Mouse (Mus musculus): ENCODE data around the gene Gm6034.

DNA sequence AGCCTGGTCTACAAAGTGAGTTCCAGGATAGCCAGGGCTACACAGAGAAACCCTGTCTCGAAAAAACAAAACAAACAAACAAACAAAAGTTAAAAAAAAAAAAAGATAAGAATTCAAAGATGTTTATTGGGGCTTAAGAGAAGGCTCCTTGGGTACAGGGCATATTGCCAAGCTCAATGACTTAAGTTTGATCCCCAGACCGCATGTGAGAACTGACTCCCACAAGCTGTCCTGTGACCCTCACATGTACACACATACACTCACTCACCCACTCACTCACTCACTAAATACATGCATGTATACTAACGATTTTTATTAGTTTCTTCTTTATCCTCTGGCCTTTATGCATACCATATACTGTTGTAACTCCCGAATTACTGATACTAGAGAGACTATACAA is 42.4 kb upstream of the Gm6034 start:
- TF ChIP-seq TAL1 (IDR thresholded peaks at IDR 0.05; ENCODE audit: low read length) (no peak), GATA1 (IDR thresholded peaks at IDR 0.05; ENCODE audit: low read length) (no peak)
